Mouse (Mus musculus): ENCODE results near the gene Vstm4. TPM values are rescaled to one million over a fixed set of nuclear protein-coding genes. Genes with fewer than 3 reads are reported as not detected.
A peak's percentile ranks its signal among the peaks of the same experiment; 100 is the strongest.

Gene Vstm4
- polyA plus RNA-seq, 1 experiment from 2014 or later, result 17.2 TPM

DNA sequence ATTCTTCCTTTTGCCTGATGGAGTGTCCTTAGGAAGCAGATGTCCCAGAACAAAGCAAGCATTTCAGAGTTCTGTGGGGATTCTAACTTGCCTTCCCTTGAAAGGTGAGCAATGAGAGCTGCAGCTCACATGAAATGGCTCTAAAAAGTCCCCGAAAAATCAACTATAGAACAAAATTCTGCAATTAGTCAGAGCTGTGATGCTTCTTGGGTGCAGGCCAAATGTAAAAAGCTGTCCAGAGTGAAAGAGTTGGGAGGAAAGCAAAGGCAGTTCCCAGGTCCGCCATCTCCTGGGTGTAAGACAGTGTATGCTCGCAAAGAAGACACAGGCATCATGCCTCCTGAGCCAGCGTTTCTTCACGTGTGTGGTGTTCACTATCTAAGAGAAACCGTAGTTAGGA is 52.6 kb downstream of the Vstm4 start:
- WGBS, result 73% methylated on average over 6 of the region's 6 CpGs
- Histone ChIP-seq H3K4me2 (replicated peaks; ENCODE audit: low read depth) (no peak overlapping the region), H3K36me3 (ENCODE audit: control insufficient read depth, insufficient read depth, low read length) (no peaks in the 10 kb centered on the region), H3K27me3 (ENCODE audit: control insufficient read depth, insufficient read depth, low read length) (no peaks in the 10 kb centered on the region), H3K9me3 (ENCODE audit: control insufficient read depth, low read length) (no peaks in the 10 kb centered on the region), H3K4me1 (replicated peaks; ENCODE audit: control insufficient read depth, insufficient read depth) (no peaks in the 10 kb centered on the region), H3K4me3 (ENCODE audit: low read depth, low read length) (no peak overlapping the region), H3K9ac (ENCODE audit: low read length) (no peak overlapping the region), H3K27ac (replicated peaks) (no peak overlapping the region)
- TF ChIP-seq CTCF (IDR thresholded peaks at IDR 0.05; ENCODE audit: low read depth), result no peak
- TF ChIP-seq EP300 (optimal IDR thresholded peaks at IDR 0.05), result no peak
- no peak for ATAC-seq (ENCODE audit: low FRiP score, low TSS enrichment)
- DNase-seq (ENCODE audit: low spot score), result no peak

DNA sequence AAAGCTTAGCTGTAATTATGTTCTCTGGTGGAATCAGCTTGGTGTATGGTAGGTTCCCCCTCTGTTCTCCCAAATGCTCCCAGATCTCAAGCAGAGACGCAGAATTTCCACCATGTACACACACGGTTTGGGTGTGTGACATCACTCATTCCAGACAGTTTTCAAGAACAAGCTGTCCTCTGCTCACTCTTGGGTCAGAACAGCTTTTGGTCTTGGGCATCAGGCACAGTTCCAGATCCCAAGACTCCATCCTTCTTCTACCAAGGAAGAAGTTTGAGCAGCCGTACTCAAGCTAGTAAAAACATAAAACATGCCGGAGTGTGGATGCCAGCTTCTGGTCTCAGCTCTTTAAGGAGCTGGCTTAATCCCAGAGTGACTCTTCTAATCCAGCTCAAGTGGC is 54.6 kb downstream of the Vstm4 start:
- Histone ChIP-seq H3K4me1 (replicated peaks; ENCODE audit: control insufficient read depth, insufficient read depth) (no peaks in the 10 kb centered on the region), H3K4me2 (replicated peaks; ENCODE audit: low read depth) (no peak overlapping the region), H3K9ac (ENCODE audit: low read length) (no peak overlapping the region), H3K36me3 (ENCODE audit: control insufficient read depth, insufficient read depth, low read length) (no peaks in the 10 kb centered on the region), H3K27ac (replicated peaks) (no peak overlapping the region), H3K4me3 (ENCODE audit: low read depth, low read length) (no peak overlapping the region), H3K27me3 (ENCODE audit: control insufficient read depth, insufficient read depth, low read length) (no peaks in the 10 kb centered on the region), H3K9me3 (ENCODE audit: control insufficient read depth, low read length) (no peaks in the 10 kb centered on the region)
- WGBS, result 71% methylated on average over 4 of the region's 4 CpGs
- TF ChIP-seq EP300 (optimal IDR thresholded peaks at IDR 0.05), result no peak
- no peak for TF ChIP-seq CTCF (IDR thresholded peaks at IDR 0.05; ENCODE audit: low read depth)
- DNase-seq (ENCODE audit: low spot score), result no peak
- no peak for ATAC-seq (ENCODE audit: low FRiP score, low TSS enrichment)

DNA sequence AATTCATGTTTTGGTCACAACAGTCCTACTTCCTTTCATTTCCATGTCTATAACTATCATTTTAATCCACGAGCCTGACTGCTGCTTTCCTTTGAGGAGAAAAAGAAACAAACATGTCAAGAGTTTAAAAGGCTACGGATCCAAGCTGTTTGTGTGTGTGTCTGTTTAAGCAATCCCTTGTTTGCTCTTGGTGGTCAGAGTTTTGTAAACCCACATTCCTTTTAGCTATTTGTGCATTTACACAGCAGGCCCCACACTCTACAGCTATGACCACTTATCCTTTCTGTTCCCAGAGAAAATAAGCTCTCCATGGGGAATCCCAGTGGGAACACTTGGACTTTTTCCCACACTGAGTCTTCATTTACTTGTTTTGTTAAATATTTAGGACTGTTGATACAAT is 58.8 kb downstream of the Vstm4 start:
- peak; percentile 38; the same call in 1 of the 2 replicates for ATAC-seq (ENCODE audit: low FRiP score, low TSS enrichment)
- WGBS, result 31% methylated on average over 2 of the region's 2 CpGs
- H3K9ac ChIP-seq (ENCODE audit: low read length), result no peak overlapping the region
- H3K27me3 ChIP-seq (ENCODE audit: control insufficient read depth, insufficient read depth, low read length), result no peaks in the 10 kb centered on the region
- no peaks in the 10 kb centered on the region for H3K36me3 ChIP-seq (ENCODE audit: control insufficient read depth, insufficient read depth, low read length)
- H3K9me3 ChIP-seq (ENCODE audit: control insufficient read depth, low read length), result no peaks in the 10 kb centered on the region
- no peaks in the 10 kb centered on the region for H3K4me1 ChIP-seq (replicated peaks; ENCODE audit: control insufficient read depth, insufficient read depth)
- TF ChIP-seq CTCF (IDR thresholded peaks at IDR 0.05; ENCODE audit: low read depth) (no peak), EP300 (optimal IDR thresholded peaks at IDR 0.05) (no peak)
- DNase-seq (ENCODE audit: low spot score), result no peak
- H3K4me2 ChIP-seq (replicated peaks; ENCODE audit: low read depth), result no peak overlapping the region
- H3K27ac ChIP-seq (replicated peaks), result no peak overlapping the region
- H3K4me3 ChIP-seq (ENCODE audit: low read depth, low read length), result no peak overlapping the region

DNA sequence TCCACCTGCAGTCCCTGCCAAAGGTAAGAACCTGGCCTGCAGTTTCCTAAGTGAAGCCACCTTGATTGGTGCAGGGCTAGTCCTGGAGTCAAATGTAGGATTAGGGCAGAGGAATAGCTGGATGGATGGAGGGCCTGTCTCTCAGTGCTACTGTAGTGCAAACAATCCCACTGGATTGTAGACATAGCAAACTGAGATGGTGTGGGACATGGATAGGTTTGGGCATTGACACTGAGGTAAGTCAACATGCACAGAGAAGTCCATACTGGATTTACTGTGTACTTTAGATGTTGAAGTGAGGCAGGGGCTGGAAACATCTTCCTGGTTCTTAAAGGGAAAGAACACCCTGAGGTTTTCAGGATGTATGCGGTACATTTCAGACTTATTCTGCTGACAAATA is 61.4 kb downstream of the Vstm4 start:
- Histone ChIP-seq H3K27me3 (ENCODE audit: control insufficient read depth, insufficient read depth, low read length) (no peaks in the 10 kb centered on the region), H3K9me3 (ENCODE audit: control insufficient read depth, low read length) (no peaks in the 10 kb centered on the region), H3K4me3 (ENCODE audit: low read depth, low read length) (no peak overlapping the region), H3K4me2 (replicated peaks; ENCODE audit: low read depth) (no peak overlapping the region), H3K36me3 (ENCODE audit: control insufficient read depth, insufficient read depth, low read length) (no peaks in the 10 kb centered on the region), H3K9ac (ENCODE audit: low read length) (no peak overlapping the region), H3K27ac (replicated peaks) (no peak overlapping the region), H3K4me1 (replicated peaks; ENCODE audit: control insufficient read depth, insufficient read depth) (no peaks in the 10 kb centered on the region)
- ATAC-seq (ENCODE audit: low FRiP score, low TSS enrichment) (no peak), DNase-seq (ENCODE audit: low spot score) (no peak)
- TF ChIP-seq CTCF (IDR thresholded peaks at IDR 0.05; ENCODE audit: low read depth) (no peak), EP300 (optimal IDR thresholded peaks at IDR 0.05) (no peak)
- WGBS, result 97% methylated on average over 1 of the region's 1 CpGs

DNA sequence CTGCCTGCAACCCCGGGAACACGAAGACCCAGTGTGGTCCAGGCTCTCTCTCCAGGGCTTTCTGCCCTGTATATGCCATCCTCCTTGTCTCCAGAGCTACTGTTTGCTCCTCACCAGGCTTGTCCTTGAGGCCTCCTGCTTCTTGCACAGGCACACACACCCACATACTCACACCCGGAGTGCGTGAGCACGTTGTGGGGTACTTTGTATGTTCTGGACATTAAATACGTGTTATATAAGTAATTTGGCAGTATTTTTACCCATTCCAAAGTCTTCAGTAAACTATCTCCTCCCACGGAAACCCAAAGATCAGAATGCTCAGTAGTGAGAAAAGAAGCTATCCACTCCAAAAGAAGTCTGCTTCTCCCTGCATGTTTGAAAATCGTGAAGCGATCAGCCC is 67.3 kb downstream of the Vstm4 start:
- Histone ChIP-seq H3K9me3 (ENCODE audit: control insufficient read depth, low read length) (no peaks in the 10 kb centered on the region), H3K36me3 (ENCODE audit: control insufficient read depth, insufficient read depth, low read length) (no peaks in the 10 kb centered on the region), H3K4me3 (ENCODE audit: low read depth, low read length) (no peak overlapping the region), H3K27me3 (ENCODE audit: control insufficient read depth, insufficient read depth, low read length) (no peaks in the 10 kb centered on the region), H3K4me2 (replicated peaks; ENCODE audit: low read depth) (no peak overlapping the region), H3K9ac (ENCODE audit: low read length) (no peak overlapping the region), H3K4me1 (replicated peaks; ENCODE audit: control insufficient read depth, insufficient read depth) (no peaks in the 10 kb centered on the region), H3K27ac (replicated peaks) (no peak overlapping the region)
- TF ChIP-seq EP300 (optimal IDR thresholded peaks at IDR 0.05) (no peak), CTCF (IDR thresholded peaks at IDR 0.05; ENCODE audit: low read depth) (no peak)
- DNase-seq (ENCODE audit: low spot score), result no peak
- ATAC-seq (ENCODE audit: low FRiP score, low TSS enrichment), result no peak
- 57% methylated on average over 9 of the region's 9 CpGs for WGBS

DNA sequence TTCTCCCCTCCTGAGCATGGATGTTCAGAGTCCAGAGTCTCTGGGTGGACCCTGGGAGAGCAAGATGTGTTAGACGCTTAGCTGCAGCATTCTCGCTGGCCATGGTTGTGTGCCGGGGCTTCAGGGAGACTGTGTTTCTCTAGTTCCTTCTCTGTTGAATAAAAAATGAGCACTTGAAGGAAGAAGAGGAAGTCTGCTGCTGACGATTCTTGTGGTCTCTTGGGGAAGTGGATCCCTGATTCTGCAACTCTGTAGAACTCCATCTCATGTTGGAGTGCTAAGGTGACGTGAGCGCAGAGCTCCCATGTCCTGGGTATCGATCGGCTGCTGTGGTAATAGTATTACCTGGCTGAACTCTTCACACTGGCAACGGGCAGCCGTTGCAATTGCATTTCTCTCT is 75.2 kb downstream of the Vstm4 start:
- no peak for DNase-seq (ENCODE audit: low spot score)
- Histone ChIP-seq H3K4me1 (replicated peaks; ENCODE audit: control insufficient read depth, insufficient read depth) (no peaks in the 10 kb centered on the region), H3K9ac (ENCODE audit: low read length) (no peak overlapping the region), H3K27me3 (ENCODE audit: control insufficient read depth, insufficient read depth, low read length) (no peaks in the 10 kb centered on the region), H3K36me3 (ENCODE audit: control insufficient read depth, insufficient read depth, low read length) (no peaks in the 10 kb centered on the region), H3K27ac (replicated peaks) (no peak overlapping the region), H3K4me3 (ENCODE audit: low read depth, low read length) (no peak overlapping the region), H3K4me2 (replicated peaks; ENCODE audit: low read depth) (no peak overlapping the region), H3K9me3 (ENCODE audit: control insufficient read depth, low read length) (no peaks in the 10 kb centered on the region)
- 83% methylated on average over 10 of the region's 10 CpGs for WGBS
- ATAC-seq (ENCODE audit: low FRiP score, low TSS enrichment), result no peak
- TF ChIP-seq CTCF (IDR thresholded peaks at IDR 0.05; ENCODE audit: low read depth), result no peak
- no peak for TF ChIP-seq EP300 (optimal IDR thresholded peaks at IDR 0.05)

Measured in stomach, postnatal 0 days (tissue).